Comparison of ENCODE assay signal across 9 mouse cellular contexts in the genomic region with DNA sequence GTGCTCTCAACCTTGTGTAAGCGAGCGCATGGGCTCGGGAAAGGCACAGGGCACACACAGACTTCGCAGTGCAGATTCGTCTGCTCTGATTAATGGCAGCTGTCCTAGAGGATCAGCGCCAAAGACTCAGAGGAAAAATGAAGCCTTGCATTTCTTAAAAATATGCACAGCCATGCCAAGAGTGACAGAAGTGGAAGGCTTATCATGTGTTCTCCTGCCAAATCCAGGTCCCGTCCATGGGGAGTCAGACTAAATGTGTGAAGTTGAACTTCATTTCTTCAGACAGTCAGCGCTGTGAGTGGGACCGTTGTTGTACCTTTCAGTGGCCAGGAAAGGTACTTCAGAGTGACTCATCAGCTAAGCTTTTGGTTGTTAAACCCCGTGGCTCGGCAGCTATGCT. TPM values are rescaled to one million over a fixed set of nuclear protein-coding genes. Genes with fewer than 3 reads are reported as not detected.
A peak's percentile ranks its signal among the peaks of the same experiment; 100 is the strongest.
DNase-seq lines count a peak whose midpoint lies in the region; ATAC-seq lines count a peak whose summit lies in the region.
"Had no signal": no experiment of that assay in that cellular context is flagged by ENCODE, and none has a peak within 500 bp of the region (broad histone marks: within the 10 kb centered on the region; RNA-seq: fewer than 3 reads in every experiment).

No protein-coding gene starts in this region.

- H3K4me2 ChIP-seq in heart, embryonic 15.5 days, result peak overlapping the region; percentile 32
- no peak overlapping the region for H3K4me2 ChIP-seq in liver, embryonic 12.5 days
- H3K4me2 ChIP-seq: hindbrain, embryonic 15.5 days had no signal

- H3K4me3 ChIP-seq in heart, embryonic 15.5 days, result no peak overlapping the region
- H3K4me3 ChIP-seq in liver, embryonic 12.5 days, result no peak overlapping the region
- H3K4me3 ChIP-seq: hindbrain, embryonic 15.5 days had no signal

- WGBS in heart, embryonic 15.5 days, result 20% methylated on average over 11 of the region's 11 CpGs
- WGBS in liver, embryonic 12.5 days (ENCODE audit: insufficient replicate concordance), result 65% methylated on average over 11 of the region's 11 CpGs

- intact Hi-C loops in heart, postnatal 25 days (cut with DNase I), result no loop called here

- ATAC-seq in heart, embryonic 15.5 days (replicated peaks; ENCODE audit: insufficient number of reproducible peaks, insufficient read depth, low FRiP score, low read depth), result peak; percentile 41; the same call in 1 of the 2 replicates
- ATAC-seq in megakaryocyte, adult 5-6 weeks (ENCODE audit: poor library complexity, severe bottlenecking), result no peak
- ATAC-seq in liver, embryonic 12.5 days, result no peak

- H3K9me3 ChIP-seq in heart, embryonic 15.5 days (replicated peaks), result no peaks in the 10 kb centered on the region
- H3K9me3 ChIP-seq in liver, embryonic 12.5 days (replicated peaks), result no peaks in the 10 kb centered on the region
- H3K9me3 ChIP-seq: hindbrain, embryonic 15.5 days had no signal

- 0 out of 2 replicates have a peak, but pooled peaks cover 3% of the 10 kb centered on the region for H3K36me3 ChIP-seq in heart, embryonic 15.5 days
- H3K36me3 ChIP-seq in liver, embryonic 12.5 days, result no peaks in the 10 kb centered on the region
- H3K36me3 ChIP-seq: hindbrain, embryonic 15.5 days had no signal

- no peak overlapping the region for H3K9ac ChIP-seq in heart, embryonic 15.5 days
- no peak overlapping the region for H3K9ac ChIP-seq in liver, embryonic 12.5 days
- H3K9ac ChIP-seq: hindbrain, embryonic 15.5 days had no signal

- peak; percentile 94 for DNase-seq in heart, adult 11 months
- DNase-seq in heart, postnatal 25 days (ENCODE audit: low spot score), result no peak
- DNase-seq in 3T3-L1 (ENCODE audit: low read depth, low spot score), result peak; percentile 72
- DNase-seq in cerebellum, adult 18-20 months, result peak; percentile 47 to 53
- DNase-seq in embryo, embryonic 10.5 days (ENCODE audit: low spot score), result no peak

- H3K27ac ChIP-seq in heart, embryonic 15.5 days, result peak overlapping the region; percentile 70
- H3K27ac ChIP-seq in liver, embryonic 12.5 days, result no peak overlapping the region
- H3K27ac ChIP-seq: hindbrain, embryonic 15.5 days had no signal

- H3K27me3 ChIP-seq in heart, embryonic 15.5 days, result no peaks in the 10 kb centered on the region
- H3K27me3 ChIP-seq in liver, embryonic 12.5 days (replicated peaks), result no peaks in the 10 kb centered on the region
- H3K27me3 ChIP-seq: hindbrain, embryonic 15.5 days had no signal

- peaks cover 94% of the 10 kb centered on the region for H3K4me1 ChIP-seq in heart, embryonic 15.5 days (replicated peaks)
- H3K4me1 ChIP-seq in liver, embryonic 12.5 days, result peaks cover 17% of the 10 kb centered on the region; the same call in 1 of the 2 replicates

RNA-seq across cellular contexts. Expression of a gene that starts 7.9 kb away (rescaled TPM):
- total RNA-seq in heart, postnatal 25 days (2021), result 10 to 100 TPM; 54.6 to 60.7 TPM
- 386 and 434 TPM in 2 replicates for polyA plus RNA-seq in heart, embryonic 15.5 days (2015; fragmentation: Nextera tagmentation; extraction: Ambion mirVana)
- total RNA-seq in megakaryocyte, adult 5-6 weeks (2015), result 56.4 and 57.9 TPM in 2 replicates
- total RNA-seq in megakaryocyte, adult 5-6 weeks (2017), result 174 and 176 TPM in 2 replicates
- polyA plus RNA-seq in liver, embryonic 12.5 days (2016; fragmentation: Nextera tagmentation; extraction: Ambion mirVana), result 26.2 and 27.5 TPM in 2 replicates

Comparison
In these comparisons a context has a peak if more than half of its experiments do, and no peak if none do; other contexts are left out.
1. DNase-seq: peak in heart, adult 11 months (single experiment), 3T3-L1 (single experiment) and cerebellum, adult 18-20 months (2 of 2); none in heart, postnatal 25 days (single experiment) and embryo, embryonic 10.5 days (single experiment).